Mouse (Mus musculus) right cerebral cortex, postnatal 36 days (tissue): ENCODE measurements at regions not wholly inside any gene's neighbourhood (a gene's known extent, or its start where the extent isn't known, plus 50 kb on each side); places are given as distances from the start of the nearest gene placed in this dataset.
"Not testable (repeated sequence)": the region's sequence is repeated elsewhere in the genome, so short reads cannot be mapped to it uniquely, and the experiment has no call there.

Source experiments
- DNase-seq, 2 experiments: peaks; one replicate each; pipeline ENCODE4 v3.0.0; 2022; ENCODE audit warnings: low spot score in 2 of 2, mixed read lengths in 1 of 2

GRCm38 (mm10) chr19:51355701-51356100, 677.3 kb upstream of the Sorcs1 start:
- DNase-seq = no peak

- no peak for DNase-seq
These were observed 662.0 kb upstream of the Sorcs1 start for GRCm38 (mm10) chr19:51340491-51340890.

- DNase-seq = no peak
These were observed 651.6 kb upstream of the Sorcs1 start for GRCm38 (mm10) chr19:51330010-51330409.

GRCm38 (mm10) chr19:51303708-51304107, 625.3 kb upstream of the Sorcs1 start:
- DNase-seq = peak in 1 of 2 experiments; percentile 1

GRCm38 (mm10) chr19:51296631-51297030, 618.2 kb upstream of the Sorcs1 start:
- not testable (repeated sequence) for DNase-seq

- no peak for DNase-seq
These were observed 590.6 kb upstream of the Sorcs1 start for GRCm38 (mm10) chr19:51268978-51269556.

GRCm38 (mm10) chr19:51240295-51240864, 561.9 kb upstream of the Sorcs1 start:
- DNase-seq = no peak

GRCm38 (mm10) chr19:51238181-51238523, 559.7 kb upstream of the Sorcs1 start:
- no peak for DNase-seq

GRCm38 (mm10) chr19:51237509-51238180, 559.2 kb upstream of the Sorcs1 start:
- no peak for DNase-seq

GRCm38 (mm10) chr19:51232525-51232924, 554.1 kb upstream of the Sorcs1 start:
- DNase-seq = no peak

GRCm38 (mm10) chr19:51226932-51227331, 548.5 kb upstream of the Sorcs1 start:
- no peak for DNase-seq

GRCm38 (mm10) chr19:51201391-51201790, 522.9 kb upstream of the Sorcs1 start:
- peak; percentile 0 to 3 for DNase-seq
